Mouse (Mus musculus) bone marrow, adult 2 months (tissue): ENCODE results near the gene Slc27a2. TPM values are rescaled to one million over a fixed set of nuclear protein-coding genes. Genes with fewer than 3 reads are reported as not detected.
"Not testable (repeated sequence)": the region's sequence is repeated elsewhere in the genome, so short reads cannot be mapped to it uniquely, and the experiment has no call there.

Source experiments
- H3K27ac ChIP-seq: fragments of 200-500 bp; 2 replicates; pipeline ENCODE4 v1.5.1; 2012; ENCODE audit warnings: low read depth, mild to moderate bottlenecking, control low read depth, inconsistent platforms, low read length; ENCODE audit not compliant: control insufficient read depth, poor library complexity, insufficient read depth
- H3K4me1 ChIP-seq: fragments of 200-500 bp; 2 replicates; pipeline ENCODE4 v1.6.1; 2011; ENCODE audit warnings: low read length; ENCODE audit not compliant: control insufficient read depth, insufficient read depth
- H3K4me3 ChIP-seq: fragments of 200-500 bp; replicated peaks from 2 replicates; pipeline ENCODE3; 2011; ENCODE audit warnings: mild to moderate bottlenecking, low read depth, low read length, control low read depth; ENCODE audit not compliant: control insufficient read depth
- CTCF ChIP-seq: fragments of 200-500 bp; IDR thresholded peaks from 2 replicates; pipeline ENCODE4 v1.5.1; 2011; ENCODE audit warnings: low read length, control low read depth; ENCODE audit not compliant: control insufficient read depth, insufficient read depth
- POLR2A ChIP-seq: fragments of 200-500 bp; IDR thresholded peaks from 2 replicates; pipeline ENCODE4 v1.6.1; 2011; ENCODE audit warnings: low read depth, mild to moderate bottlenecking, control low read depth, low read length, borderline replicate concordance; ENCODE audit not compliant: control insufficient read depth
- WGBS: fragments of 180-500 bp; shearing (Covaris S2); methylation state at CpG from one replicate; pipeline ENCODE4 v1.1.7; 2018; 5-methylcytosine and 5-hydroxymethylcytosine counted together
- polyA plus RNA-seq: library from polyadenylated mRNA; stranded (reverse); fragments of >200 nt; gene quantifications from 2 replicates; pipeline ENCODE4 v1.2.4, GENCODE M21; 2011; ENCODE audit warnings: low replicate concordance; ENCODE audit not compliant: missing spikeins, insufficient read depth, insufficient read length

The Slc27a2 gene
- polyA plus RNA-seq, 1 experiment: 13.0 TPM

- Histone ChIP-seq H3K27ac (peak overlapping the region; percentile 88), H3K4me1 (peaks cover 8% of the 10 kb centered on the region; the same call in 1 of the 2 replicates), H3K4me3 (no peak overlapping the region)
- no peak for TF ChIP-seq POLR2A
- peak; percentile 10; the same call in 1 of the 2 replicates for TF ChIP-seq CTCF
- 25% methylated on average over 15 of the region's 15 CpGs for WGBS
These were observed 54.0 kb downstream of the Slc27a2 start for GRCm38 (mm10) chr2:126606061-126606687.

GRCm38 (mm10) chr2:126606688-126607062 lies 54.5 kb downstream of the Slc27a2 start:
- H3K4me1 ChIP-seq: peaks cover 8% of the 10 kb centered on the region; the same call in 1 of the 2 replicates
- 51% methylated on average over 4 of the region's 4 CpGs for WGBS
- no peak for TF ChIP-seq CTCF
- no peak for TF ChIP-seq POLR2A
- peak overlapping the region; percentile 88 for H3K27ac ChIP-seq
- no peak overlapping the region for H3K4me3 ChIP-seq

GRCm38 (mm10) chr2:126607553-126608203 lies 55.5 kb downstream of the Slc27a2 start:
- TF ChIP-seq CTCF: no peak
- TF ChIP-seq POLR2A: no peak
- peak overlapping the region; percentile 21 for H3K27ac ChIP-seq
- WGBS: 21% methylated on average over 10 of the region's 10 CpGs
- peaks cover 6% of the 10 kb centered on the region; the same call in 1 of the 2 replicates for H3K4me1 ChIP-seq
- peak overlapping the region; percentile 0 for H3K4me3 ChIP-seq

- WGBS: 18% methylated on average over 12 of the region's 12 CpGs
- not testable (repeated sequence) for H3K4me3 ChIP-seq, H3K4me1 ChIP-seq, H3K27ac ChIP-seq
These were observed 57.4 kb downstream of the Slc27a2 start for GRCm38 (mm10) chr2:126609600-126609999.

- H3K27ac ChIP-seq: no peak overlapping the region
- no peak for TF ChIP-seq CTCF
- no peak for TF ChIP-seq POLR2A
- H3K4me1 ChIP-seq: peaks cover 2% of the 10 kb centered on the region; the same call in 1 of the 2 replicates
- WGBS: 79% methylated on average over 3 of the region's 3 CpGs
- H3K4me3 ChIP-seq: no peak overlapping the region
These were observed 63.1 kb downstream of the Slc27a2 start for GRCm38 (mm10) chr2:126615355-126615754.

- TF ChIP-seq CTCF (no peak), POLR2A (no peak)
- 19% methylated on average over 8 of the region's 8 CpGs for WGBS
- peaks cover 4% of the 10 kb centered on the region; the same call in 1 of the 2 replicates for H3K4me1 ChIP-seq
- peak overlapping the region; percentile 76 for H3K4me3 ChIP-seq
- H3K27ac ChIP-seq: peak overlapping the region; percentile 89
These were observed 66.4 kb downstream of the Slc27a2 start for GRCm38 (mm10) chr2:126618470-126619179.

- TF ChIP-seq POLR2A (no peak), CTCF (no peak)
- 29% methylated on average over 14 of the region's 14 CpGs for WGBS
- peak within 1 kb of the TSS; percentile 89 for H3K27ac ChIP-seq
- H3K4me1 ChIP-seq: peaks cover 4% of the 10 kb centered on the region; the same call in 1 of the 2 replicates
- peak within 1 kb of the TSS; percentile 76 for H3K4me3 ChIP-seq
These were observed 67.1 kb downstream of the Slc27a2 start, which contains the start of gene Hdc for GRCm38 (mm10) chr2:126619249-126619704. TSS of gene Hdc (minus strand) at chr2:126619299.

GRCm38 (mm10) chr2:126622455-126622854 lies 70.2 kb downstream of the Slc27a2 start:
- H3K4me1 ChIP-seq: peaks cover 2% of the 10 kb centered on the region; the same call in 1 of the 2 replicates
- H3K27ac ChIP-seq: no peak overlapping the region
- no peak overlapping the region for H3K4me3 ChIP-seq
- TF ChIP-seq CTCF (no peak), POLR2A (no peak)
- 86% methylated on average over 2 of the region's 2 CpGs for WGBS

GRCm38 (mm10) chr2:126623138-126623537 lies 70.9 kb downstream of the Slc27a2 start:
- TF ChIP-seq CTCF (no peak), POLR2A (no peak)
- no peak overlapping the region for H3K27ac ChIP-seq
- no peak overlapping the region for H3K4me3 ChIP-seq
- peaks cover 2% of the 10 kb centered on the region; the same call in 1 of the 2 replicates for H3K4me1 ChIP-seq
